Mouse (Mus musculus): ENCODE data around the gene Asap2. TPM values are rescaled to one million over a fixed set of nuclear protein-coding genes. Genes with fewer than 3 reads are reported as not detected.

The Asap2 gene
- total RNA-seq (2023), result 1 to 10 TPM; 3.3 to 4.6 TPM

GRCm38 (mm10) chr12:20990132-20990531 is at the start of gene Asap2:
Gene Asap2, plus strand, starts transcription at chr12:20990459.

DNA sequence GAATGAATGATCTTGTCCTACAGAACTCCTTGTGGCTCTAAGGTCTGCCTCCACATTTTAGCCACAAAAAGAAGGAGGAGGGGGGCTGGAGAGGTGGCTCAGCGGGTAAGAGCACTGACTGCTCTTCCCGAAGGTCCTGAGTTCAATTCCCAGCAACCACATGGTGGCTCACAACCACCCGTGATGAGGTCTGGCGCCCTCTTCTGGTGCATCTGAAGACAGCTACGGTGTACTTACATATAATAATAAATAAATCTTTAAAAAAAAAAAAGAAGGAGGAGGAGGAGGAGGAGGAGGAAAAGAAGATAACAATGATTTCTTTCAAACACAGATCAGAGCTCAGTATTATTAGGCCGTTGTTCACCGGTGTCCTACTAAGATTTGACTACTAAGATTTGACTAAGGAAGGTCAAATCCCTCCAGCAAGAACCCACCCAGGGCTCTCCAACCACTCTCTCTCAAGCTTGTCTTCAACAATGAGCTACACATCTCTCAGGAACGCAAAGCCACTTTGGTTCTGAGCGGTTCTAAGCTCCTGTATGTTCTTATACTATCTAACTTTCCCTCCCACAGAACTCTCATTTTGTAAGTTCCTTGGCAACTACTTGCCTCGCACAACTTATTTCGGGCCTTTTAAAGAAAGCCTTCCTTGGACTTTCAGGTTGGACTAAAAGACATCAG is 294.6 kb downstream of the Asap2 start, which contains the start of gene Cpsf3:
Cpsf3 (plus strand) TSS at position 631 of the 681 bp plus-strand sequence.

GRCm38 (mm10) chr12:21286243-21286622 is 296.0 kb downstream of the Asap2 start, which contains the start of gene Itgb1bp1:
Gene Itgb1bp1, minus strand, starts transcription at chr12:21286284.

DNA sequence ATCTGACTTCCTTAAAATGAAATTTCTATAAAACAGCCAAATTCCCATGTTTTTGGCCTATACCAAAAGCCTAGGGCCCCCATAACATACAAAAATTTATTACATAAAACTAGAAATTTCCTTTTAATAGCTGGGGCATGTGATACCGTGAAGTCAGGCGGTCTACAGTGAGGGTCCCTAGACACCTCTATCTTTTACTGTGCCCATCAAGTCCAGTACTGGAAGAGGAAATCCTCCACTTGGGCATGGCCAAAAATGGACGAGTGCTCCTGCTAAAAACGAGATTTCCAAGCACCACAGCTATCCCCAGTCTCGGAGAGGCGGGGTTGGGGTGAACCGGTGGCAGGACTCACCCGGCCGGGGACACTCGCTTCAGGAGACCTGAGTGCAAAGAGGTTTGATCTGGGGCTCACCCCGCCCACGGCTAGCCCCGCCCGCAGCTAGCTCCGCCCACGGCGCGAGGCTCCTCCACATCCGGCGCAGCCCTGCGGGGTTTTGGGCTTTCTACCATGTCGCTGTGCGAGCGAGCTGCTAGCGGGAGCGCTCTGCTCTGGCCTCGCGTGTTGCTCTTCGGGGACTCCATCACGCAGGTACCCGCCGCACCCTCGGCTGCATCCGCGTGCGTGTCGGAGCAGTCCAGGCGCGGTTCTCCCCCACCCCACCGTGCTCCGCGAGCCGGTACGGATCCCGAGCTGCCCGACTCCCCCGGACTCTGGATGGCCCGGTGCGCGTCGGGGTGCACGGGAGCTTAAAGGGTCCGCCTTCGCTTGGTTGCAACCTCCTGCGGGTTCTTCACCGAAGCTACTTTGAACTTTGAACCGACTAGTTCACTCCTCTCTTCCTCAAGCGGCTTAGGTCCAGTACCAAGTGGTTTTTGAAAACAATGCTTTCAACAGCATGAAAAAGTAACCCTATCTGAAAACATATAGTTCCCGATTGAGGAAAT is 325.9 kb downstream of the Asap2 start, which contains the start of gene Iah1:
Iah1 (plus strand) TSS at position 467 of the 946 bp plus-strand sequence.

Measured in monocyte, adult 59 days (primary cell).